Mouse (Mus musculus): Measurements from ENCODE around the gene Actl7a.

Gene Actl7a

GRCm38 (mm10) chr4:56743363-56744195 lies at the start of gene Actl7a:
Gene Actl7a (plus strand): TSS chr4:56743413.
- in situ Hi-C loops (cut with MboI; ENCODE audit: low sequenced_read_pairs) = no loop called here

GRCm38 (mm10) chr4:56696401-56696800 lies 46.8 kb upstream of the Actl7a start:
- in situ Hi-C loops (cut with MboI; ENCODE audit: low sequenced_read_pairs) = no loop called here

- in situ Hi-C loops (cut with MboI; ENCODE audit: low sequenced_read_pairs) = no loop called here
These were observed 44.5 kb upstream of the Actl7a start for GRCm38 (mm10) chr4:56698671-56699070.

- in situ Hi-C loops (cut with MboI; ENCODE audit: low sequenced_read_pairs) = no loop called here
These were observed 41.0 kb upstream of the Actl7a start for GRCm38 (mm10) chr4:56702234-56702633.

- in situ Hi-C loops (cut with MboI; ENCODE audit: low sequenced_read_pairs) = no loop called here
These were observed 30.1 kb upstream of the Actl7a start for GRCm38 (mm10) chr4:56713155-56713554.

GRCm38 (mm10) chr4:56716801-56717200 lies 26.4 kb upstream of the Actl7a start:
- in situ Hi-C loops (cut with MboI; ENCODE audit: low sequenced_read_pairs) = no loop called here

- in situ Hi-C loops (cut with MboI; ENCODE audit: low sequenced_read_pairs) = no loop called here
These were observed 25.3 kb upstream of the Actl7a start for GRCm38 (mm10) chr4:56717932-56718331.

GRCm38 (mm10) chr4:56718573-56719442 lies 24.4 kb upstream of the Actl7a start:
- in situ Hi-C loops (cut with MboI; ENCODE audit: low sequenced_read_pairs) = no loop called here

- in situ Hi-C loops (cut with MboI; ENCODE audit: low sequenced_read_pairs) = no loop called here
These were observed 23.8 kb upstream of the Actl7a start for GRCm38 (mm10) chr4:56719456-56719855.

- in situ Hi-C loops (cut with MboI; ENCODE audit: low sequenced_read_pairs) = no loop called here
These were observed 22.8 kb upstream of the Actl7a start for GRCm38 (mm10) chr4:56720403-56720802.

- in situ Hi-C loops (cut with MboI; ENCODE audit: low sequenced_read_pairs) = no loop called here
These were observed 21.7 kb upstream of the Actl7a start for GRCm38 (mm10) chr4:56721469-56721868.

GRCm38 (mm10) chr4:56722346-56722745 lies 20.9 kb upstream of the Actl7a start:
- in situ Hi-C loops (cut with MboI; ENCODE audit: low sequenced_read_pairs) = no loop called here

GRCm38 (mm10) chr4:56723237-56723636 lies 20.0 kb upstream of the Actl7a start:
- in situ Hi-C loops (cut with MboI; ENCODE audit: low sequenced_read_pairs) = no loop called here

GRCm38 (mm10) chr4:56725839-56726238 lies 17.4 kb upstream of the Actl7a start:
- in situ Hi-C loops (cut with MboI; ENCODE audit: low sequenced_read_pairs) = no loop called here

GRCm38 (mm10) chr4:56740020-56740485 lies 3.2 kb upstream of the Actl7a start, which contains the start of gene Gm26657:
Gene Gm26657 (plus strand): TSS chr4:56740070.
- in situ Hi-C loops (cut with MboI; ENCODE audit: low sequenced_read_pairs) = no loop called here

GRCm38 (mm10) chr4:56740611-56741010 lies 2.6 kb upstream of the Actl7a start:
- in situ Hi-C loops (cut with MboI; ENCODE audit: low sequenced_read_pairs) = no loop called here

- in situ Hi-C loops (cut with MboI; ENCODE audit: low sequenced_read_pairs) = no loop called here
These were observed 2.1 kb upstream of the Actl7a start, which contains the start of gene Actl7b for GRCm38 (mm10) chr4:56741041-56741493. Gene Actl7b (minus strand): TSS chr4:56741443.

GRCm38 (mm10) chr4:56742698-56743097 lies 515 bp upstream of the Actl7a start:
- in situ Hi-C loops (cut with MboI; ENCODE audit: low sequenced_read_pairs) = no loop called here

- in situ Hi-C loops (cut with MboI; ENCODE audit: low sequenced_read_pairs) = no loop called here
These were observed 3.1 kb downstream of the Actl7a start for GRCm38 (mm10) chr4:56746345-56746744.

- in situ Hi-C loops (cut with MboI; ENCODE audit: low sequenced_read_pairs) = no loop called here
These were observed 4.2 kb downstream of the Actl7a start for GRCm38 (mm10) chr4:56747456-56747855.

- in situ Hi-C loops (cut with MboI; ENCODE audit: low sequenced_read_pairs) = no loop called here
These were observed 12.8 kb downstream of the Actl7a start for GRCm38 (mm10) chr4:56756021-56756420.

Data from CH12F3 (cell line).